Mouse (Mus musculus) 416B (cell line): ENCODE measurements around the gene Abca3.
A peak's percentile ranks its signal among the peaks of the same experiment; 100 is the strongest.
"Not testable (repeated sequence)": the region's sequence is repeated elsewhere in the genome, so short reads cannot be mapped to it uniquely, and the experiment has no call there.

ENCODE experiments used
- DNase-seq: peaks from one replicate; pipeline ENCODE4 v3.0.0; 2011; ENCODE audit warnings: low read depth

The Abca3 gene

DNA sequence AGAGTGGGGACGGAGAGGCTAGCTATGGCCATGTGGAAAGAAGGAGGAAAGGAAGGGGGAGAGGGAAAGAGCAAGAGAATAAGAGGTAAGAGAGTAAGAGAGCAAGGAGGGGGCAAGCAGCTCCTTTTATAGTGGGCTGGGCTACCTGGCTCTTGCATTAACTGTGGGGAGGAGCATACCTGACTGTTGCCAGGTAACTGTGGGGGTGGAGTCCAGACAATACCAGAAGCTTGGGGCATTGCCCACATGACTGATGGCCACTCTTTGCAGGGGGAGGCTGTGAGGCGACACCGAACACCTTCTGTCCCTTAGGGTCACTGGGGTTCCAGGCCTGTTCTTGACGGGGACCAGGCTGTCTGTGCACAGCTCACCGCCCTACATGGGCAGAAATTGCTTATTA is 37.0 kb downstream of the Abca3 start:
- no peak for DNase-seq

DNA sequence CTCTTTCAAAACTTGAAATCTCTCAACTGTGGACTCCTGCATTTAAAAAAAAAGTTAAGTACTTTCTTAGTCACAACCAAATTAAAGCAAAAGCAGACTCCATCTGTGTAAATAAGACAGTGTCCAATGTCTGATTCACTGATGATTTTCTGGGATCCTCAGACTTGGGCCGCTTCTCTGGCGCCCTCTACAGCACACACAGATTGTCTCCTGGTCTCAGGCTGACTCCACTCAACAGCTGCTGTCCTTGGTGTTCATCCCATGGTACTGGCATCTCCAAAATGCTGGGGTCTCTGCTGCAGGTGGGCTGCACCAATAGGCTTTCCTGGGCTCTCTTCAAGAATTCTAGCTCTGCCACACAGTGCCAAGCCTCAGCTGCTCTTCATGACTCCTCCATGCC is 38.1 kb downstream of the Abca3 start:
- peak; percentile 59 for DNase-seq

DNA sequence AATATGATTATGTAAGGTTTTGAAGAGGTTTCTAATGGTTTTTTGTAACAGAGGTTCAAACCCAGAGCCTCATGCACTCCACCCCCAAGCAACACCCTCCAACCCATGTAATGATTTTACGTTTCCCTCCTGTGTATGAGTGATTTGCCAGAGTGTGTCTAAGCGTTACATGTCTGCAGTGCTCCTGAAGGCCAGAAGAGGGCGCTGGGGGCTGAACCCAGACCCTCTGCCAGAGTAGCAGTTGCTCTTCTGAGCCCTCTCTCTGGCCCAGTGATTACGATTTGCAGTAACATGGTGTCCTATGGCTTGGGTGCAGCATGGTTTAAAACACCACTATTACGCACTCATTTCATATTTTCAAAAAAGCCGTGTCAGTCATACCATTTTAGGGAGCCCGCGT is 39.4 kb downstream of the Abca3 start:
- DNase-seq, result peak; percentile 28

DNA sequence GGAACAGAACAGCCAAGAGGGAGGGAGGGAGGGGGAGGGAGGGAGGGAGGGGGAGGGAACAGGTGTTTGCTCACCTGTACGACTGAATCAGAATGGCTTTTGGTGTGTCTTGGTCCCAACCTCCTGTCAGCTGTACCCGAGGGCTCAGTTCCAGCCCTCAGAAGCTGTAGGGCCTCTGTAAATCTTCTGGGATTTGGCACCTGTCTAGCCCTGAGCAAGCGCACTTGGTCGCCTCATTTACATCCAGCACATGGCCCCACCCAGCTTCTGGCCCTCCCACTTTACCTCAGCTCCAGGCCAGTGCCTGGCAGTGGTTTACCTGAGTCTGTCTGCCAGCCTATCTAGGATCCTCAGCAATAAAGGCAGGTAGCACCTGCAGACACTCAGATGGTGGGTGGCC is 41.8 kb downstream of the Abca3 start:
- no peak for DNase-seq

DNA sequence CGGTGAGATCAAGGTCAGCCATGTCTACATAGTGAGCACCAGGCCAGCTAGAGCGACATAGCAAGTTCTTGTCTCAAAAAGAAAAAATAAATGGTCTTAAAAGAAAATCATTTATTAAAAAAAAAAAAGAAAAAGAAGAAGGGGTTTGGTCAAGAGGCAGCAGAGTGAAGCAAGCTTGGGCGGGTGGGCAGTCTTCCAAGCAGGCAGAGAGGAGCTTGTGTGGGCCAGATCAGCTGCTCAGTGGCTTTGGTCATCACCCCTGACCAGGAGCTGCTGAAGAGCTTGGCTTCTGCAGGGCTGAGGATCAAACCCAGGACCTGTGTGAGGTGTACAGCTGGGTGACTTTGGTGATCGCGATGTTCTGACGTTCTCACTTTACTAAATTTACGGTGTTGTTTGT is 42.7 kb downstream of the Abca3 start:
- DNase-seq, result no peak

DNA sequence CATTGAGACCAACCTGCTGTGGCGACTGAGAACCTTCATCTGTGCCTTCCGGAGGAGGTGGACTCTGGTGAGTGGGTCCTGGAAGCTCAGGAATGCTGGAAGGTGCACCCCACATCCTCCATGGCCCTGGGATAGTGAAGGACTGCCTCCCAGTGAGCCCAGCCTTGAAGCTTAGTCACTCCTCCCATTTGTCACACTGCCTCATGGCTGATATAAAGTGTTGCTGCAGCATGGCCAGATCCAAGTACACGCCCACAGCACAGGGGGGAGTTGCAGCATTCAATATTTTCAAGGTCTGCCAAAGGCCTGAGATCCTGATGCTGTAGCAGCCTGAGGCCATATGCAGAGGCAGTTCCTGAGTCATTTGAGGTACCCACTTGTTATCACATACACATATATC is 50.6 kb downstream of the Abca3 start:
- DNase-seq, result no peak

DNA sequence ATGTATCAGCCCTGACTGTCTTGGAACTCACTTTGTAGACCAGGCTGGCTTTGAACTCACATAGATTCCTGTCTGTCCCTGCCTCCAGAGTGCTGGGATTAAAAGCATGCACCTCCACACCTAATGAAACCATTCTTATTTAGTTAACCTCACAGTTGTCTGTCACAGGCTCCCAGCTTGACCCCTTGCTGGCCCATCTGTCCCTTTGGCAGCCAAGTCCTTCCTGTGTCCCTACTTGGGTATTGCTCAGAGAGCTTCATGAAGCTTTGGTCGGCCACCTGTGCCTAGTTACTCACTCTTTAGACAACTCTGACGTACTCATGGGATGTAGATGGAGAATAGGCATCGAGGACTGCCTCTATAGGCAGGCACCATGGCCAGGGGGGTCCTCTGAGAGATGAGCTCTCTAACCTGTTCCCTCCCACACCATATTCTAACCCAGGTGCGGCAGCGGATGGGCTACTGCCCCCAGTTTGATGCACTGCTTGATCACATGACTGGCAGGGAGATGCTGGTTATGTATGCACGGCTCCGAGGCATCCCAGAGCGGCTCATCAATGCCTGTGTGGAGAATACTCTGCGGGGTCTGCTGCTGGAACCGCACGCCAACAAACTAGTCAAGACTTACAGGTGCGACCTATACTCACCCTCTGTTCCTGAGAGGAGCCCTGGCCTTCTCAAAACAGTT is 55.5 kb downstream of the Abca3 start:
- DNase-seq, result no peak

DNA sequence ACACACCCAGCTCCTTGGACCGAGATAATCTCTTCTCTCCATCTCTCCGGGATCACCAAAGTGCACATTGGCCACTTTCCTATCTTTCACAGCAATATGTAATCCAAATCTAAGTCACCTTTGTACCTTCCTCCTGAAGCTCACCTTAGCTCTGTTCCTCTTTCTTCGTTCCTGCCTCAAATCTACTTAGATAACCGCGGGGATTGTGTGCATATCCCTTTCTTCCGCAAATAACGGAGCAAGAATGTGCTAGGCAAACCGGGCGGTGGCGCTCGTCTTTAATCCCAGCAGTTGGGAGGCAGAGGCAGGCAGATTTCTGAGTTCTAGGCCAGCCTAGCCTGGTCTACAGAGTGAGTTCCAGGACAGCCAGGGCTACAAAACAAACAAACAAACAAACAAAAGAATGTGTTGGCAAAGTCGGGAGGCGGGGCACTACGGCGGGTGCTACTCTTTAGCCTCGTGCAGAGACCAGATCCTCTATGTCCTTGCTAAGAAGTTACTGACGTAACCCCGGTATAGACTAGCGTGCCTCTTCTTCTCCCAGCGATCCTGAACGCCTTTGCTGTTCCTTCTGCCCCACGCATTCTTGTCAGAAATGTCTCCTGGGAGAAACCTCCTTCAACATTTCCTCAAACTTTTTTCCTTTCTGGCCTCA is 61.9 kb downstream of the Abca3 start:
- peak; percentile 79 for DNase-seq

DNA sequence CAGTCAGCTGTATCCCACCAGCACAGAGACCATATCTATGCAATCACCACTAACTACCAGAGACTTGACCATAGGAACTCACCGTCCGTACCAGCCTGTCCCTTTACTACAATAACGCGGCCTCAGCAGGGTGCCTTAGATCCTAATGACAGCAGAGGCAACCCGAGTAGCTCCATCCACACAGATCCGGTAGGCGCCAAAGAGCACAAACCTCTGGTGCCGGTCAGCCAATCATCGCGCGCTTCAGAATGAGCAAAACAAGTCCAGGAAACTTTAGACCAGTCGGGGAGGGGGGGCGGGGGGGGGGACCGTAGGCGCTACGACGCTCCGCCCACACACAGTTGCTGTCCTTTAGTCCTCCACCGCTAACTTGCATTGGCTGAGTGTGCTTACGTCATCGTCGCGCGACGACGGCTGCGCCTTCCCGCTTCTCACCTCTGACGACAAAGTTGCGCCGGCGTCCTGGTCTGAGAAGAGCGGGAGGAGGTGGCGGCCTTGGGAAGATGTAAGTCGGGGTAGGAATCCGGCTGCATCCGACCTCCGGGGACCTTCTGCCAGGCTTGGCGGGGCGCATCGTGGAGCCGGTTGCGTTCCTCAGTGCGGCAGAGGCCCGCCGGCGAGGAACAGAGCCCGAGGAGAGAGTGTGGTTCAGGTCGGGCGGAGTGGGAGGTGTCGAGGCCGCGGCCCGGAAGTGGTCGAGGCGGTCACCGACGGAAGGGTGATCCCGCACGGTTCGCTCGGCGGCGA is 62.7 kb downstream of the Abca3 start, which contains the start of gene Rnps1:
Rnps1 (plus strand) TSS at position 336 of the 747 bp plus-strand sequence.
- peak; percentile 100 for DNase-seq

DNA sequence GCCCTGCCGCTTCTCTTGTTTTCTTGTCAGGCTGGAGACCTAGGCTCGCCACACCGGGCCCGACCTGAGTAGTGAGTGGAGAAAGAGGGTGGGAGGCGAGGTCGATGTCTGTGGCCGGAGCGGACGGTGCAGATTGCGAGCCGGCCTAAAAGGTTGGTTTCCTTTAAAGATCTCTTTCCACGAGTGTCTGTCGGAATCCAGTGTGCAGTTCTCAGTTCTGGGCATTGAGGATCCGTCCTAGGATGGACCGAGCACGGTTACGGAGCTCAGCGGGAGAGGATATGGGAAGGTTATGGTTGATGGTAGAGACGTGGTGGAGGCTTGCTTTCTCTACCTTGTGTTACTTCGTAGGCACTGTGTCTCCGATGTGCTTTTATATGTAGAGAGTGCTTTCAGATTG is 63.3 kb downstream of the Abca3 start:
- DNase-seq, result no peak

DNA sequence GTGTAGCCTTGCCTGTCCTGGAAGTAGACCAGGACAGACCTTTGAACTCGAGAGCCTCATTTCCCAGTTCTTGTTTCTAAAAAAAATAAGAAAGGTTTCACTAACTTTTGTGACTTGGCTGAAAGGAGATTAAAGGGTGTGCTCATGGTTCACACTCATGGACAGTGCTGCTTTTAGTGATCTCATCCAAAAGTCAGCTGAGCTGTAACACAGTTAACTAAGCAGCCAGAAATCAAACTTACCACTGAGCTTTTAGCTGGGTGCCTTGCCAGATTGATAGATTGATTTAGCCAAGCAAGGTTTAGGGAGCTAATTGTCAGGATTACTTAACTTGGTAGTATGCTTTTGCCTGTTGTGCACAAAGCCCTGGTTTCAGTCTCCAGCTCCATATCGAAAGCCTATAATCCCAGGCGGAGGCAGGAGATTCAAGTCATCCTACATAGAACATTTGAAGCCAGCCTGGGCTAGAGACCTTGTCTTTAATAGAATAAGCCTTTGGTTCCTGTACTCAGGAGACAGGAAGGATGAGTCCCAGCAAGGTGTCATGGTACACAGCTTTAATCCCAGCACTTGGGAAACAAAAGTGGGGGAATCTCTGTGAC is 64.4 kb downstream of the Abca3 start:
- no peak for DNase-seq

DNA sequence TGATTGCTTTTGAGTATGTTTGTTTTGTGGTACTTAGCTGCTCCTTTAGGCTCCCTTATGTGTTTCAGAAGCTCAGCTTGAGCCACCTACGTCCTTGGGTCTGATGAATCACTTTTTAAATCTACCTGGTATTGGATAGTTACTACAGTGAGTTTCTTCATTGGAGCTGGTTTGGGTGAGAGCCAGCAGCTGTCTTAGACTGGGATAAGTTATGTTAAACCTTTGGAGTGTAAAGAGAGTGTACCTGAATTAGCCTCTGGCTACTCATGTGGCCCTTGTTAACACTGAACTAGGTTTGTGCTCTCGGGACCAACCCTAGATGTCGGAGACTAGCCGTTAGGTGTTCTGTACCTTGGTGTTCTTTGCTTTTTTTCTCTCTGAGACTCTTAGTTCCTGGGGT is 71.4 kb downstream of the Abca3 start:
- DNase-seq, result no peak

DNA sequence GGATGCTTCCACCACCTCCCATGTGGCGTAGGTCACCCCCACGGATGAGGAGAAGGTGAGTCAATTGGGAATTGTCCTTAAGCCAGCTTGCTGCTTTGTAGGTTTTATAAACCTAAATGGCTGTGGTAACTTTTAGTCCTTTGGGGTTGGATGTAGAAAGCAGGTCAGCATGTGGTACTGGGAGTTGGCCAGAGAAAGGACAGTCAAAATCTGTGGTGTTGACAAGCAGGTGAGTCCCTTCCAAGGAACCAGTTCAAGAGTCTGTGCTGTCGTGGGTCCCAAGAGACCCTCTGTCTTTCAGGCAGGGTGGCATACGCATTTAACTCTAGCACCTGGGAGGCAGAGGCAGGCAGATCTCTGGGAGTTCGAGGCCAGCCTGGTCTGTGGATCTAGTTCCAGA is 72.7 kb downstream of the Abca3 start:
- DNase-seq, result no peak

DNA sequence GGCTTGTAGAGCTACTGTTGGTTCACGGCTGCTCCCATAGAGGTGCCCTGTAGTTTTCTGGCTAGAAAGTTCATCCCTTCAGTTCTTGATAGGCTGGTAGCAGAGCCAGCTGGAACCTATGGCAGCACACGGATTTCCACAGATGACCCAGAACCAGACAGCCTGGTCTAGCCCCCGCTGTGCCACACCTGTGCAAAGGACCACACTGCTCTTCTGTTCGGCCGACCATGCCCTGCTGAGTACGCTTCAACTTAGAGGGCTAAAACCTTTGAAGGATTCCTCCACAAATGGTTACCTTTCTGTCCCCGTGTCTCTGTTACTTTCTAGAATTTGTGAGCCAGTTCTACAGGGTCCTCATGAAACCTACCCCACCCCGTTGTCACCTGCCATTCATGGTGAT is 73.6 kb downstream of the Abca3 start:
- DNase-seq, result not testable (repeated sequence)

DNA sequence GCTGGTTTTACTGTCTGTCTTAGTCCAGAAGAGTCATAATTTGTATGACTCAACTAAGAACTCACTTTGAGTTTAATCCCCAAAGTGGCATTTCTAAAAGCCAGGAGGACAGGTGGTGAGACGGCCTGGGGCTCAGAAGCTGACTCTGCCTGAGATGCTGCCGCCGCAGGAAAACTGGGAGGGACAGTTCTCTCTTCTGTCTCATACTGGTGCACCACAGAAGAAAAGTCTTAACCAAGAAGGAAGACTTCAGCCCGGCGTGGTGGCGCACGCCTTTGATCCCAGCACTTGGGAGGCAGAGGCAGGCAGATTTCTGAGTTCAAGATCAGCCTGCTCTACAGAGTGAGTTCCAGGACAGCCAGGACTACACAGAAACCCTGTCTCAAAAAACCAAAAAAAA is 74.2 kb downstream of the Abca3 start:
- DNase-seq, result no peak

DNA sequence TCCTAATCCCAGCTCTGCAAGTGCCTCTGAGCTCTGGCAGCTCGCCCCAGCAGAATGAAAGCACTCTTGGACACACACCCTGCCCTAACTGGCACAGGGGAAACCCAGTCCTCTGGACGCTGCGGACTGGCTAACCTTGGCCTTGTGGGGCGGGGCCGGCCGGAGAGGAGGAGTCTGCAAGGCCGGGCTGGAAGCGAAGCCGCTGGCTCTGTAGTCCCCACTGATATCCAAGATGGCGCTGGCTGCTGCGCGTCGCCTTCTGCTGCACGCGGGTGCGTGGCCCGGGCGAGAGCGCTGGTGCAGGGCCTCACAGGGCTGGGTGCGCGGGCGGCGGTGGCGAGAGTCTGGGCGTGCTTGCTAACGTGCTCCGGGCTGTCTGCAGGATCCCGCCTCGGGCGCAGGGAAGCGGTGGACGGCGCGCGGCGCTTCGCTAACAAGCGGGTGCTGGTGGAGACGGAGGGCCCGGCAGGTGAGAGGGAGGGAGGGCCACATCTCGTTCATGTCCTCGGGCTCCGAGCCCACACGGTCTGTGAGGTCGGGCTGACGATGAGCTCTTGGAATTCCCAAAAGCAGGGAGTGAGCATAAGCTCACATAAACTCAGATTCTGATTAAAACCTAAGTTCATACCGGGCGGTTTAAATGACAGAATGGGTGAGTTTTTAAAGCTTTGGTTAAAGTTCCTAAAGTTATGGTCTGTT is 74.9 kb downstream of the Abca3 start, which contains the start of gene Eci1:
Eci1 (plus strand) TSS at position 171 of the 699 bp plus-strand sequence.
- DNase-seq, result peak; percentile 96

DNA sequence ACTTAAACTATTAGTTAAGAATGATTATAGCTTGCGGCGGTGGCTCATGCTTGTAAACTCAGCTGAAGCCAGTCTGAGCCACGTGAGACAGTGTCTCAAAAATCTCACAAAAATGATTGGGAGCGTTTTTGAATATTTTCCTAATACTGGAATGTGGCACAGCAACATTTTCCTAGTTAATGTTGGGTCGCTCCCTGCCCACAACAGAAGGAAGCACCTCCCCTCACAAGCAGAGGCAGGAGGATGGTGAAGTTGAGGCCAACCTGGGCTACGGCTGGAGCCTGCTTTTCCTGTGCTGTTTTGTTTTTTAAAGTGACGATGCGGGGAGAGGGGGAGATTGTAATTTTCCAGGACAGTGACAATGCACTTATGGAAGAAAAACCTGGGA is 75.4 kb downstream of the Abca3 start:
- peak; percentile 43 for DNase-seq

DNA sequence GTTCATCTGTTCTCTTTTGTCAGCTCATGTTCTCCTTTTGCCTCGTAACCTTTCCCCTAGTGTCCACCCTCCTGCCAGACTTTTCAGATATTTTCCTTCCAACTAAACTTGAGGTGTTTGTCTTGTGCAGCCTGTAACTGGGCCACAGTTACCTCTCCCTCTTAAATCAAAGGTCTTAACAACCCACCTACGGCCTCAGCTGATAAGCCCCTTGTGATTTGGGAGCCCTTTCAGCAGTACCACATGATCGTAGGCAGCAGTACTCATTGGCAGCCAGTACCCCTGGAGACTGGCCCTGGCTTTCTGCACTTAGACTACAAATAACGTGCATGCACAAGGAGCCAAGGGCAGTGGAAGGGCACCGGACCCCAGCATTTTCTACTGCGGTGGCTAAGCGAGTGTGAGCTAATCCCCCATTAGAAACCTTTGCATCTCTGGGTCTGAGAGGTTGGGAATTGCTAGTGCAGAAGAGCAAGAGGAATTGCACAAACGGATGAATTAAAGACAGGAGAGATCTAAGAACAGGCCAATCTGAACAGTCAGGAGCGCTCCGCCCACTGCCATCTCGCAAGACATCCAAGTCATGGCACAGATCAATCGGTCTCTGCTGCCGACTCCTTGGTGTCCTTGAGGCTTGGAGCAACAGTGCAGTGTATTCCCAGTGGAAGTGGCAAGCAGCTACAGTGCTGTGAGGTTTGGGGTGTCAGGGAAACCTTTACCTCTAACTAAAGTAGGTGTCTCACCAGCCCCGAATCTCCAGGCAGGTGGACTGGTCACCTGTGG is 77.6 kb downstream of the Abca3 start:
- DNase-seq, result no peak

DNA sequence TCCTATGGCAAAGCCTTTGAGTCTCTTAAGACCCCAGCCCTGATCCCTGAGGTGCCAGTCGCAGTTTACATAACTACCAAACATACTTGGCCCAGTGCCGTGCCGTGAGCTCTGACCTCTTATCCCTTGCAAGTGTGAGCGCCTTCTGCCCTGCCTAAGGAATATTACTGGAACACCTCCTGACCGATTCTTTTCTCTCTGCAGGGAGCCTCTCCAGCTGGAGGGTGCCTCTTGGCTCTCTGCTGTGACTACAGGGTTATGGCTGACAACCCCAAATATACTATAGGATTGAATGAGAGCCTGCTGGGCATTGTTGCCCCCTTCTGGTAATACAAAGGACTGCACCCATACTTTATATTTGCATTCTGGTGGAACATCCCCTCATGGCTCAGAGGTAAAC is 85.3 kb downstream of the Abca3 start:
- DNase-seq, result peak; percentile 69

DNA sequence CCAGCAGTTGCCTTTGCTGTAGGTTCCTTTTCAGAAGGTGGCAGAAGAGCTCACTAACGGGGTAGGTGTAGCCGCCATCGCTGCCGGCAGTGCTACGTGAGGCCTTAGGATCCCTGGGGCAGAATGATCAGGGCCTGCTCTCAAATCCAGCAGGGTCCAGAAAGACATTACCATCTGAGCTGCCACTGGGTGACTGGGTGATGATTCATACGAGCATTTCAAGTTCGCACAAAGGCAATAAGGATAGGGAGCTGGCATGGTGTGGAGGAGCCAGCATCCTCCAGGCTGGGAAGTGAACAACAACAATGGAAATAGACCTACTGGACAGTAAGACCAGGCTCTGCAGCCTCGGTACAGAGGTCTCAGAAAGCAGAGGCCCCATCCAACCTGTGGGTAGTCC is 88.6 kb downstream of the Abca3 start:
- no peak for DNase-seq

DNA sequence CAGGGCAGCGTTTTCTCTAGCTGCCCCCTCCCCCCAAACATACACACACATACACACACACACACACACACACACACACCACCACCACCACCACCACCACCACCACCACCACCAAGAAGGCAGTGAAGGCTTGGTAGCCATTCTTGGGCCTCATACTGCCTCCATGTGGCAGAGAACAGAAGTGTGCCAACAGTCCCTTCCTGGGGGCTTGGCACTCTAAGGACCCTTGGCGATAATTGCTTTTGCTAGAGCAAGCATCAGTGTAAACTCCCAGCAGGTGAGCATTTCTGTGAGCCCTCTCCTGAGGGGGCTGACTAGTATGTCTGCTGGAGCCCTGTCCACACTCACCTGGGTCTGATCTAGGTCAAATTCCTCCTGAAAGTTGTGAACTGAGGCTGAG is 89.4 kb downstream of the Abca3 start:
- DNase-seq, result peak; percentile 39
